Mouse (Mus musculus): ENCODE measurements around the gene Vrk2.

The Vrk2 gene

GRCm38 (mm10) chr11:26593061-26594059 lies at the start of gene Vrk2, which contains the start of gene Gm6899:
Gene Vrk2 (minus strand): TSS chr11:26593999.
Gene Gm6899 (plus strand): TSS chr11:26593241.
- peak; percentile 60 for DNase-seq (ENCODE audit: low read depth, low spot score)

GRCm38 (mm10) chr11:26642141-26642540 lies 48.3 kb upstream of the Vrk2 start:
- no peak for DNase-seq (ENCODE audit: low read depth, low spot score)

GRCm38 (mm10) chr11:26640314-26640785 lies 46.6 kb upstream of the Vrk2 start:
- DNase-seq (ENCODE audit: low read depth, low spot score) = no peak

- DNase-seq (ENCODE audit: low read depth, low spot score) = no peak
Observed at GRCm38 (mm10) chr11:26636239-26636638, 42.4 kb upstream of the Vrk2 start.

GRCm38 (mm10) chr11:26622727-26623126 lies 28.9 kb upstream of the Vrk2 start:
- DNase-seq (ENCODE audit: low read depth, low spot score) = no peak

- DNase-seq (ENCODE audit: low read depth, low spot score) = no peak
Observed at GRCm38 (mm10) chr11:26618475-26619223, 24.9 kb upstream of the Vrk2 start.

GRCm38 (mm10) chr11:26608795-26609194 lies 15.0 kb upstream of the Vrk2 start:
- DNase-seq (ENCODE audit: low read depth, low spot score) = no peak

GRCm38 (mm10) chr11:26604061-26604655 lies 10.4 kb upstream of the Vrk2 start:
- DNase-seq (ENCODE audit: low read depth, low spot score) = no peak

GRCm38 (mm10) chr11:26601571-26602175 lies 7.9 kb upstream of the Vrk2 start:
- DNase-seq (ENCODE audit: low read depth, low spot score) = no peak

GRCm38 (mm10) chr11:26600692-26601091 lies 6.9 kb upstream of the Vrk2 start:
- no peak for DNase-seq (ENCODE audit: low read depth, low spot score)

GRCm38 (mm10) chr11:26598876-26599275 lies 5.1 kb upstream of the Vrk2 start:
- DNase-seq (ENCODE audit: low read depth, low spot score) = no peak

- DNase-seq (ENCODE audit: low read depth, low spot score) = no peak
Observed at GRCm38 (mm10) chr11:26597761-26598160, 4.0 kb upstream of the Vrk2 start.

- no peak for DNase-seq (ENCODE audit: low read depth, low spot score)
Observed at GRCm38 (mm10) chr11:26597145-26597544, 3.3 kb upstream of the Vrk2 start.

- DNase-seq (ENCODE audit: low read depth, low spot score) = no peak
Observed at GRCm38 (mm10) chr11:26596186-26596585, 2.4 kb upstream of the Vrk2 start.

GRCm38 (mm10) chr11:26594487-26594886 lies 688 bp upstream of the Vrk2 start:
- no peak for DNase-seq (ENCODE audit: low read depth, low spot score)

GRCm38 (mm10) chr11:26592395-26593053 lies 1.3 kb downstream of the Vrk2 start:
- no peak for DNase-seq (ENCODE audit: low read depth, low spot score)

GRCm38 (mm10) chr11:26587184-26587524 lies 6.6 kb downstream of the Vrk2 start:
- DNase-seq (ENCODE audit: low read depth, low spot score) = no peak

GRCm38 (mm10) chr11:26586367-26587183 lies 7.2 kb downstream of the Vrk2 start:
- DNase-seq (ENCODE audit: low read depth, low spot score) = no peak

- no peak for DNase-seq (ENCODE audit: low read depth, low spot score)
Observed at GRCm38 (mm10) chr11:26585409-26586366, 8.1 kb downstream of the Vrk2 start.

Measured in embryo, embryonic 11.5 days (tissue).